Mouse (Mus musculus) liver, postnatal 0 days (tissue): ENCODE results near the gene Vamp1.
"Not testable (repeated sequence)": the region's sequence is repeated elsewhere in the genome, so short reads cannot be mapped to it uniquely, and the experiment has no call there.

ENCODE experiments used
- CTCF ChIP-seq: sonication (generic); IDR thresholded peaks from 2 replicates; pipeline ENCODE4 v1.5.1; 2016; ENCODE audit warnings: antibody characterized with exemption, low read depth
- EP300 ChIP-seq: IDR thresholded peaks from 2 replicates; pipeline ENCODE4 v1.6.1; 2016; ENCODE audit warnings: antibody characterized with exemption, low read depth, mild to moderate bottlenecking

DNA sequence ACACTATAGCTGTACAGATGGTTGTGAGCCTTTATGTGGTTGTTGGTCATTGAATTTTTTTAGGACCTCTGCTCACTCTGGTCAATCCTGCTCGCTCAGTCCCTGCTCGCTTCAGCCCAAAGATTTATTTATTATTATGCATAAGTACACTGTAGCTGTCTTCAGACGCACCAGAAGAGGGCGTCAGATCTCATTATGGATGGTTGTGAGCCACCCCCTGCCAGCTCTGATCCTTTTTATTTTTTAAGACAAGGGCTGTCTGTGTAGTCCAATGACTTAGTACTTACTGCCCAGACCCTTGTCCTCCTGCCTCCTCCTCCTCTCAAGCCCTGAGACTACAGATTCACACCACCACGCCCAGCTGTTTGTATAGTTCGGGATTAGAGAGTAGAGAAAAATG is 51.2 kb downstream of the Vamp1 start:
- not testable (repeated sequence) for TF ChIP-seq CTCF, EP300
